Mouse (Mus musculus) forebrain, embryonic 11.5 days (tissue): ENCODE results near the gene Sbf2. TPM values are rescaled to one million over a fixed set of nuclear protein-coding genes. Genes with fewer than 3 reads are reported as not detected.

Experiments
- ATAC-seq: fragments of 200-750 bp; cut with Nextera tagmentation; replicated peaks from 2 replicates; pipeline ENCODE4 v1.8.0; 2017; ENCODE audit warnings: moderate TSS enrichment; ENCODE audit not compliant: low FRiP score
- DNase-seq: peaks from one replicate; pipeline ENCODE4 v3.0.0-alpha.2; 2017; ENCODE audit warnings: low spot score
- H3K27ac ChIP-seq: fragments of 300-500 bp; sonication (generic); 2 replicates; pipeline ENCODE4 v1.5.1; 2014; ENCODE audit warnings: low read depth, low read length
- H3K27me3 ChIP-seq: fragments of 300-500 bp; sonication (generic); 2 replicates; pipeline ENCODE4 v1.6.1; 2014; ENCODE audit warnings: mild to moderate bottlenecking, low read length, mixed read lengths; ENCODE audit not compliant: control insufficient read depth, insufficient read depth
- H3K36me3 ChIP-seq: fragments of 300-500 bp; sonication (generic); 2 replicates; pipeline ENCODE4 v1.6.1; 2014; ENCODE audit warnings: mild to moderate bottlenecking, low read length, moderate library complexity, mixed read lengths; ENCODE audit not compliant: control insufficient read depth, insufficient read depth
- H3K4me1 ChIP-seq: fragments of 300-500 bp; sonication (generic); replicated peaks from 2 replicates; pipeline ENCODE4 v1.6.1; 2014; ENCODE audit warnings: low read length, mixed read lengths; ENCODE audit not compliant: control insufficient read depth, insufficient read depth
- H3K4me2 ChIP-seq: fragments of 300-500 bp; sonication (generic); 2 replicates; pipeline ENCODE4 v1.6.1; 2014; ENCODE audit warnings: low read depth, mild to moderate bottlenecking, low read length, moderate library complexity, mixed read lengths; ENCODE audit not compliant: severe bottlenecking
- H3K4me3 ChIP-seq: fragments of 300-500 bp; sonication (generic); 2 replicates; pipeline ENCODE4 v1.5.1; 2014; ENCODE audit warnings: low read depth, low read length
- H3K9ac ChIP-seq: fragments of 300-500 bp; sonication (generic); 2 replicates; pipeline ENCODE4 v1.6.1; 2014; ENCODE audit warnings: low read length
- H3K9me3 ChIP-seq: fragments of 300-500 bp; sonication (generic); 2 replicates; pipeline ENCODE4 v1.6.1; 2016; ENCODE audit warnings: low read length, mixed read lengths; ENCODE audit not compliant: control insufficient read depth
- WGBS: fragments of 180-500 bp; shearing (Covaris S2); extraction: QIAGEN DNeasy Blood & Tissue Kit; methylation state at CpG from one replicate; pipeline ENCODE4 v1.1.7; 2014; 5-methylcytosine and 5-hydroxymethylcytosine counted together
- polyA plus RNA-seq: library from polyadenylated mRNA; unstranded; fragments of >200 nt; fragmentation: Nextera tagmentation; extraction: Ambion mirVana; gene quantifications from 2 replicates; pipeline ENCODE4 v1.2.1, GENCODE M21; 2014

Sbf2 gene
- polyA plus RNA-seq, 1 experiment from 2014 or later: 45.1 TPM

GRCm38 (mm10) chr7:110635929-110636328 lies 21.2 kb upstream of the Sbf2 start:
- Histone ChIP-seq H3K27ac (no peak overlapping the region), H3K9me3 (no peaks in the 10 kb centered on the region), H3K4me3 (no peak overlapping the region), H3K9ac (no peak overlapping the region), H3K4me2 (no peak overlapping the region), H3K36me3 (no peaks in the 10 kb centered on the region), H3K4me1 (peaks cover 5% of the 10 kb centered on the region; the same call in 1 of the 2 replicates), H3K27me3 (no peaks in the 10 kb centered on the region)
- no peak for ATAC-seq
- WGBS: 74% methylated on average over 3 of the region's 3 CpGs
- no peak for DNase-seq

- Histone ChIP-seq H3K4me2 (no peak overlapping the region), H3K27me3 (peaks cover 37% of the 10 kb centered on the region), H3K9me3 (no peaks in the 10 kb centered on the region), H3K36me3 (no peaks in the 10 kb centered on the region), H3K4me1 (peaks cover 17% of the 10 kb centered on the region), H3K4me3 (no peak overlapping the region), H3K27ac (no peak overlapping the region), H3K9ac (no peak overlapping the region)
- 81% methylated on average over 16 of the region's 16 CpGs for WGBS
- DNase-seq: no peak
- ATAC-seq: no peak
These were observed 16.6 kb upstream of the Sbf2 start for GRCm38 (mm10) chr7:110631136-110631888.

- peak overlapping the region; percentile 63 for H3K9ac ChIP-seq
- no peaks in the 10 kb centered on the region for H3K9me3 ChIP-seq
- no peak overlapping the region for H3K27ac ChIP-seq
- no peaks in the 10 kb centered on the region for H3K36me3 ChIP-seq
- peak overlapping the region; percentile 81 for H3K4me2 ChIP-seq
- peak; percentile 89 for ATAC-seq
- peaks cover 19% of the 10 kb centered on the region for H3K4me1 ChIP-seq
- peaks cover 49% of the 10 kb centered on the region for H3K27me3 ChIP-seq
- DNase-seq: peak; percentile 94
- WGBS: 2% methylated on average over 36 of the region's 36 CpGs
- H3K4me3 ChIP-seq: peak overlapping the region; percentile 38
These were observed 15.4 kb upstream of the Sbf2 start for GRCm38 (mm10) chr7:110629892-110630666.

- peaks cover 19% of the 10 kb centered on the region for H3K4me1 ChIP-seq
- no peak for ATAC-seq
- H3K4me3 ChIP-seq: peak overlapping the region; percentile 35
- peak overlapping the region; percentile 49 for H3K9ac ChIP-seq
- 1% methylated on average over 33 of the region's 33 CpGs for WGBS
- peaks cover 57% of the 10 kb centered on the region for H3K27me3 ChIP-seq
- peak overlapping the region; percentile 69 for H3K4me2 ChIP-seq
- H3K36me3 ChIP-seq: no peaks in the 10 kb centered on the region
- H3K27ac ChIP-seq: no peak overlapping the region
- no peaks in the 10 kb centered on the region for H3K9me3 ChIP-seq
- peak; percentile 71 for DNase-seq
These were observed 14.1 kb upstream of the Sbf2 start for GRCm38 (mm10) chr7:110628611-110629354.

GRCm38 (mm10) chr7:110628273-110628600 lies 13.5 kb upstream of the Sbf2 start:
- WGBS: 1% methylated on average over 11 of the region's 11 CpGs
- Histone ChIP-seq H3K4me3 (peak overlapping the region; percentile 35), H3K27me3 (peaks cover 57% of the 10 kb centered on the region), H3K36me3 (no peaks in the 10 kb centered on the region), H3K9me3 (no peaks in the 10 kb centered on the region), H3K9ac (peak overlapping the region; percentile 49; the same call in 1 of the 2 replicates), H3K4me1 (peaks cover 19% of the 10 kb centered on the region), H3K4me2 (peak overlapping the region; percentile 69), H3K27ac (no peak overlapping the region)
- no peak for ATAC-seq
- no peak for DNase-seq

- Histone ChIP-seq H3K9ac (peak within 1 kb of the TSS; percentile 49; the same call in 1 of the 2 replicates), H3K9me3 (no peaks in the 10 kb centered on the region), H3K4me1 (peaks cover 19% of the 10 kb centered on the region), H3K27ac (no peak within 1 kb of the TSS), H3K36me3 (no peaks in the 10 kb centered on the region), H3K27me3 (peaks cover 57% of the 10 kb centered on the region), H3K4me2 (peak within 1 kb of the TSS; percentile 69), H3K4me3 (peak within 1 kb of the TSS; percentile 35)
- peak; percentile 84 for DNase-seq
- ATAC-seq: 0 out of 2 replicates have a peak, but pooled peaks have one; percentile 43
- under 1% methylated on average over 30 of the region's 30 CpGs for WGBS
These were observed 13.0 kb upstream of the Sbf2 start, which contains the start of gene Adm for GRCm38 (mm10) chr7:110627486-110628272. Gene Adm, plus strand, starts transcription at chr7:110627661.

- peaks cover 57% of the 10 kb centered on the region for H3K27me3 ChIP-seq
- no peak overlapping the region for H3K27ac ChIP-seq
- 2% methylated on average over 12 of the region's 12 CpGs for WGBS
- H3K4me1 ChIP-seq: peaks cover 19% of the 10 kb centered on the region
- no peak for ATAC-seq
- H3K4me3 ChIP-seq: no peak overlapping the region; the same call in 1 of the 2 replicates
- H3K36me3 ChIP-seq: no peaks in the 10 kb centered on the region
- DNase-seq: peak; percentile 61
- no peak overlapping the region for H3K9ac ChIP-seq
- H3K4me2 ChIP-seq: peak overlapping the region; percentile 69; the same call in 1 of the 2 replicates
- H3K9me3 ChIP-seq: no peaks in the 10 kb centered on the region
These were observed 12.4 kb upstream of the Sbf2 start for GRCm38 (mm10) chr7:110627099-110627482.
